Mouse (Mus musculus) embryonic facial prominence, embryonic 15.5 days (tissue): ENCODE data around the gene Golga5. TPM values are rescaled to one million over a fixed set of nuclear protein-coding genes. Genes with fewer than 3 reads are reported as not detected.
A peak's percentile ranks its signal among the peaks of the same experiment; 100 is the strongest.

Source experiments
- ATAC-seq: fragments of 200-750 bp; cut with Nextera tagmentation; 2 replicates; pipeline ENCODE4 v1.8.0; 2017; ENCODE audit warnings: low read depth, moderate TSS enrichment; ENCODE audit not compliant: insufficient number of reproducible peaks, low FRiP score, low TSS enrichment
- H3K27ac ChIP-seq: fragments of 300-500 bp; sonication (generic); replicated peaks from 2 replicates; pipeline ENCODE4 v1.5.1; 2015; ENCODE audit warnings: mild to moderate bottlenecking, inconsistent platforms
- H3K27me3 ChIP-seq: fragments of 300-500 bp; sonication (generic); 2 replicates; pipeline ENCODE4 v1.6.1; 2015; ENCODE audit warnings: inconsistent platforms
- H3K36me3 ChIP-seq: fragments of 300-500 bp; sonication (generic); 2 replicates; pipeline ENCODE4 v1.6.1; 2015; ENCODE audit warnings: mild to moderate bottlenecking, inconsistent platforms
- H3K4me1 ChIP-seq: fragments of 300-500 bp; sonication (generic); 2 replicates; pipeline ENCODE4 v1.6.1; 2015; ENCODE audit warnings: inconsistent platforms
- H3K4me2 ChIP-seq: fragments of 300-500 bp; sonication (generic); replicated peaks from 2 replicates; pipeline ENCODE4 v1.6.1; 2015; ENCODE audit warnings: mild to moderate bottlenecking, inconsistent platforms
- H3K4me3 ChIP-seq: fragments of 300-500 bp; sonication (generic); replicated peaks from 2 replicates; pipeline ENCODE4 v1.5.1; 2015; ENCODE audit warnings: mild to moderate bottlenecking, inconsistent platforms
- H3K9ac ChIP-seq: fragments of 300-500 bp; sonication (generic); 2 replicates; pipeline ENCODE4 v1.6.1; 2015; ENCODE audit warnings: inconsistent platforms
- H3K9me3 ChIP-seq: fragments of 300-500 bp; sonication (generic); replicated peaks from 2 replicates; pipeline ENCODE4 v1.6.1; 2016; ENCODE audit warnings: inconsistent platforms
- WGBS: fragments of 180-500 bp; shearing (Covaris S2); methylation state at CpG from one replicate; pipeline ENCODE4 v1.1.7; 2015; 5-methylcytosine and 5-hydroxymethylcytosine counted together
- polyA plus RNA-seq: library from polyadenylated mRNA; unstranded; fragments of >200 nt; fragmentation: Nextera tagmentation; extraction: Ambion mirVana; gene quantifications from 2 replicates; pipeline ENCODE4 v1.2.1, GENCODE M21; 2015

Golga5 gene
- polyA plus RNA-seq, 1 experiment from 2014 or later, result 40.9 TPM

GRCm38 (mm10) chr12:102445436-102445835 lies 23.5 kb upstream of the Golga5 start:
- Histone ChIP-seq H3K4me3 (no peak overlapping the region), H3K27ac (no peak overlapping the region), H3K27me3 (no peaks in the 10 kb centered on the region), H3K4me1 (no peaks in the 10 kb centered on the region), H3K9me3 (no peaks in the 10 kb centered on the region), H3K36me3 (no peaks in the 10 kb centered on the region), H3K9ac (no peak overlapping the region), H3K4me2 (no peak overlapping the region)
- ATAC-seq, result no peak
- 60% methylated on average over 4 of the region's 4 CpGs for WGBS

GRCm38 (mm10) chr12:102450437-102450836 lies 18.5 kb upstream of the Golga5 start:
- Histone ChIP-seq H3K4me2 (no peak overlapping the region), H3K4me3 (no peak overlapping the region), H3K4me1 (no peaks in the 10 kb centered on the region), H3K9ac (no peak overlapping the region), H3K27ac (0 out of 2 replicates have a peak overlapping the region, but pooled peaks have one; percentile 14), H3K9me3 (no peaks in the 10 kb centered on the region), H3K27me3 (no peaks in the 10 kb centered on the region), H3K36me3 (no peaks in the 10 kb centered on the region)
- ATAC-seq, result no peak
- WGBS, result 52% methylated on average over 10 of the region's 10 CpGs

GRCm38 (mm10) chr12:102451126-102451851 lies 17.6 kb upstream of the Golga5 start:
- peak overlapping the region; percentile 14; the same call in 1 of the 2 replicates for H3K27ac ChIP-seq
- H3K27me3 ChIP-seq, result no peaks in the 10 kb centered on the region
- ATAC-seq, result no peak
- no peaks in the 10 kb centered on the region for H3K4me1 ChIP-seq
- no peaks in the 10 kb centered on the region for H3K36me3 ChIP-seq
- H3K9me3 ChIP-seq, result no peaks in the 10 kb centered on the region
- no peak overlapping the region for H3K4me3 ChIP-seq
- H3K9ac ChIP-seq, result no peak overlapping the region
- WGBS, result 74% methylated on average over 8 of the region's 8 CpGs
- H3K4me2 ChIP-seq, result no peak overlapping the region

- 38% methylated on average over 6 of the region's 6 CpGs for WGBS
- Histone ChIP-seq H3K36me3 (no peaks in the 10 kb centered on the region), H3K27me3 (no peaks in the 10 kb centered on the region), H3K4me2 (no peak overlapping the region), H3K9me3 (no peaks in the 10 kb centered on the region), H3K27ac (no peak overlapping the region), H3K4me1 (no peaks in the 10 kb centered on the region), H3K9ac (no peak overlapping the region), H3K4me3 (no peak overlapping the region)
- peak; percentile 54; the same call in 1 of the 2 replicates for ATAC-seq
Measured at GRCm38 (mm10) chr12:102453581-102453980, 15.4 kb upstream of the Golga5 start.

GRCm38 (mm10) chr12:102456467-102457193 lies 12.3 kb upstream of the Golga5 start:
- Histone ChIP-seq H3K27me3 (no peaks in the 10 kb centered on the region), H3K27ac (no peak overlapping the region), H3K9me3 (no peaks in the 10 kb centered on the region), H3K9ac (no peak overlapping the region), H3K4me1 (no peaks in the 10 kb centered on the region), H3K4me2 (no peak overlapping the region), H3K4me3 (no peak overlapping the region), H3K36me3 (no peaks in the 10 kb centered on the region)
- 62% methylated on average over 7 of the region's 7 CpGs for WGBS
- no peak for ATAC-seq

- 71% methylated on average over 5 of the region's 5 CpGs for WGBS
- no peak for ATAC-seq
Measured at GRCm38 (mm10) chr12:102460014-102460413, 8.9 kb upstream of the Golga5 start.

GRCm38 (mm10) chr12:102461177-102461576 lies 7.8 kb upstream of the Golga5 start:
- no peak overlapping the region for H3K27ac ChIP-seq
- no peak overlapping the region for H3K4me3 ChIP-seq
- H3K9me3 ChIP-seq, result no peaks in the 10 kb centered on the region
- WGBS, result 47% methylated on average over 5 of the region's 5 CpGs
- H3K27me3 ChIP-seq, result no peaks in the 10 kb centered on the region
- no peaks in the 10 kb centered on the region for H3K4me1 ChIP-seq
- ATAC-seq, result no peak
- no peaks in the 10 kb centered on the region for H3K36me3 ChIP-seq
- no peak overlapping the region for H3K9ac ChIP-seq
- H3K4me2 ChIP-seq, result no peak overlapping the region

More at GRCm38 (mm10) chr12:102460014-102460413, 8.9 kb upstream of the Golga5 start:
- H3K9ac ChIP-seq, result no peak overlapping the region
- no peaks in the 10 kb centered on the region for H3K27me3 ChIP-seq
- no peaks in the 10 kb centered on the region for H3K9me3 ChIP-seq
- H3K36me3 ChIP-seq, result no peaks in the 10 kb centered on the region
- H3K4me3 ChIP-seq, result no peak overlapping the region
- H3K4me2 ChIP-seq, result no peak overlapping the region
- no peak overlapping the region for H3K27ac ChIP-seq
- no peaks in the 10 kb centered on the region for H3K4me1 ChIP-seq

- Histone ChIP-seq H3K27ac (no peak overlapping the region), H3K9ac (no peak overlapping the region), H3K4me2 (no peak overlapping the region), H3K4me1 (no peaks in the 10 kb centered on the region), H3K36me3 (no peaks in the 10 kb centered on the region), H3K9me3 (no peaks in the 10 kb centered on the region), H3K27me3 (no peaks in the 10 kb centered on the region), H3K4me3 (no peak overlapping the region)
- 65% methylated on average over 4 of the region's 4 CpGs for WGBS
- ATAC-seq, result no peak
Measured at GRCm38 (mm10) chr12:102464650-102465049, 4.3 kb upstream of the Golga5 start.

- H3K9me3 ChIP-seq, result no peaks in the 10 kb centered on the region
- 69% methylated on average over 1 of the region's 1 CpGs for whole genome bisulfite sequencing
- no peak for ATAC-seq
- H3K4me3 ChIP-seq, result no peak overlapping the region
- peaks cover 7% of the 10 kb centered on the region for H3K4me1 ChIP-seq
- no peak overlapping the region for H3K4me2 ChIP-seq
- no peak overlapping the region for H3K27ac ChIP-seq
- 0 out of 2 replicates have a peak, but pooled peaks cover 10% of the 10 kb centered on the region for H3K36me3 ChIP-seq
- H3K27me3 ChIP-seq, result no peaks in the 10 kb centered on the region
- H3K9ac ChIP-seq, result no peak overlapping the region
Measured at GRCm38 (mm10) chr12:102468136-102468535, 799 bp upstream of the Golga5 start.

GRCm38 (mm10) chr12:102474411-102474810 lies 5.5 kb downstream of the Golga5 start:
- Histone ChIP-seq H3K9me3 (no peaks in the 10 kb centered on the region), H3K9ac (no peak overlapping the region), H3K4me2 (no peak overlapping the region), H3K27ac (no peak overlapping the region), H3K36me3 (peaks cover 47% of the 10 kb centered on the region), H3K4me1 (peaks cover 7% of the 10 kb centered on the region), H3K27me3 (no peaks in the 10 kb centered on the region), H3K4me3 (no peak overlapping the region)
- 91% methylated on average over 7 of the region's 7 CpGs for WGBS
- no peak for ATAC-seq

- no peaks in the 10 kb centered on the region for H3K9me3 ChIP-seq
- ATAC-seq, result no peak
- H3K36me3 ChIP-seq, result peaks cover 67% of the 10 kb centered on the region
- no peak overlapping the region for H3K9ac ChIP-seq
- H3K27me3 ChIP-seq, result no peaks in the 10 kb centered on the region
- H3K4me3 ChIP-seq, result no peak overlapping the region
- no peak overlapping the region for H3K4me2 ChIP-seq
- 92% methylated on average over 4 of the region's 4 CpGs for WGBS
- H3K27ac ChIP-seq, result no peak overlapping the region
- no peaks in the 10 kb centered on the region for H3K4me1 ChIP-seq
Measured at GRCm38 (mm10) chr12:102480481-102480880, 11.5 kb downstream of the Golga5 start.
